Mouse (Mus musculus) brain, embryonic 18.5 days (tissue): Measurements from ENCODE around the gene Kcnj4.
A peak's percentile ranks its signal among the peaks of the same experiment; 100 is the strongest.
"Not testable (repeated sequence)": the region's sequence is repeated elsewhere in the genome, so short reads cannot be mapped to it uniquely, and the experiment has no call there.

Source experiments
- DNase-seq: peaks from one replicate; pipeline ENCODE4 v3.0.0-alpha.2; 2012; ENCODE audit warnings: low read depth, low spot score

Kcnj4 gene

GRCm38 (mm10) chr15:79511553-79512320 lies 6.7 kb upstream of the Kcnj4 start:
- peak; percentile 42 for DNase-seq

- no peak for DNase-seq
Observed at GRCm38 (mm10) chr15:79510425-79510824, 5.4 kb upstream of the Kcnj4 start.

DNA sequence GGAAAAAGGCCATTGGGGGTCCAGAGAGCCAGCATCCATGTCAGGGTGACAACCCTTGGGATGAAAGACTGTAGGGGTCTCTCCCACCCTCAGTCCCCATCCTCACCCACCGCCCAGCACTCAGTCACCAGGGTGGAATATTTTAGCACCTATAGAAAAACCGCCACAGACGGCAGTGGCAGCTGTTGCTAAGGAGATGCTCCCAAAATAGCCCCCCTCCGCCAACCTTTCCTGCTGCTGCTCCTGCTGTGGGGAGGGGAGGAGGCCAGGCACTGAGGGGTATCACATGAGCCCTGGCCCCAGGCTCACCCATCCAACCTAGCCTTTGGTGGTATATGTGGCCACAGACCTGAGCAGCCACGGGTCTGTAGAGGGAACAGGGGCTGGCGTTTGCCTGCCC lies 5.0 kb upstream of the Kcnj4 start:
- DNase-seq: no peak

DNA sequence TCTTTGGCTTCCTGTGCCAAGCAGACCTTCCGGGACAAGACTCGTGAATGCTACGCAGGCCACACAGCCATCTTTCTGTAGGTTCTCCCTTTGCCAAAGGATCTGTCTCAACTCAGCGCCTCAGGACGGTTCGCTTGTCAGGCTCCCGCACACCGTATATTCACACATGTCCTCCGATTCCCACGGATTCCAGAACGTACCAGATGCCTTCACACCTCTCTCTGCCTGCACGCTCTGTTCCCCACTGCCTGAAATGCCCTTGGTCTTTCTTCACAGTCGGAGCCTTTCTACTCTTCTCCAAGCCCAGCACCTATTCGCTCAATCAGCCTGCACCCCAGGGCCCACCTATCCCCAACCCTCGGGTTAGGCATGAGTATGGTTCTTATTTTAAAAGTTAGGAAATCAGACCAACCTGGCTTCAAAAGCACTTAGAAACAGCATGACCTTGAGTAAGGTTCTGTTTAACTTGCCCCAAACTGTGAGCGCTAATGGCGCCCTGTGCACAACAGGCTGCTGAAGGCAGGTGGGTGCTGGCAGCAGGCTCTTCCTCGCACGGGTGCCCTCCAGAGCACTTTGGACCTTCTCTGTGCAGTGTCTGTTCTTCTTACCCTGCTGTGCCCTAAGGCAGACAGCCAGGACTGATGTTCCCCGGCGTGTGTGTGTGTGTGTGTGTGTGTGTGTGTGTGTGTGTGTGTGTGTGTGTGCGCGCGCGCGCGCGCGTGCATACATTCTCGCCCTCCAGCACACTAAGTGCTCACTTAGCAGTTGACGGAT lies 2.2 kb upstream of the Kcnj4 start:
- DNase-seq: no peak

GRCm38 (mm10) chr15:79506460-79506859 lies 1.4 kb upstream of the Kcnj4 start:
- no peak for DNase-seq

GRCm38 (mm10) chr15:79505616-79506283 lies 709 bp upstream of the Kcnj4 start:
- DNase-seq: peak; percentile 16

DNA sequence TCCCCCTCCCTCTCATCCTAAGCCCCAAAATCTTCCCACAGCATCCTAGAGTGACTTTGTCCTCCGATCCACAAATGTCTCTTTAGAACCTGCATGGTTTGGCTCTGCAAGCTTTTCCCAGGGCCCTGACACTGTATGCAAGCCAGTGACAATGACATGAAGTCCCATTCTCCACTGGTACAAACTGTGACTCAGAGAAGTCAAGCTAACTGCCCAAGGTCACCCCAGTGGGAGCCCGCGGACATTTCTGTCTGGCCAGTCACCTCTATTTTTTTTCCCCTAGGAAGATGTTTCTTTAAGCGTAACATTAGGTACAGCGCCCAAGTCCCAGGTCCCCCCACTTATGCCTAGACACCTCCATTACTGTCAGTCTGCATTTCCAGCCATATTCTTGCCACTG lies 1.6 kb downstream of the Kcnj4 start:
- DNase-seq: no peak

DNA sequence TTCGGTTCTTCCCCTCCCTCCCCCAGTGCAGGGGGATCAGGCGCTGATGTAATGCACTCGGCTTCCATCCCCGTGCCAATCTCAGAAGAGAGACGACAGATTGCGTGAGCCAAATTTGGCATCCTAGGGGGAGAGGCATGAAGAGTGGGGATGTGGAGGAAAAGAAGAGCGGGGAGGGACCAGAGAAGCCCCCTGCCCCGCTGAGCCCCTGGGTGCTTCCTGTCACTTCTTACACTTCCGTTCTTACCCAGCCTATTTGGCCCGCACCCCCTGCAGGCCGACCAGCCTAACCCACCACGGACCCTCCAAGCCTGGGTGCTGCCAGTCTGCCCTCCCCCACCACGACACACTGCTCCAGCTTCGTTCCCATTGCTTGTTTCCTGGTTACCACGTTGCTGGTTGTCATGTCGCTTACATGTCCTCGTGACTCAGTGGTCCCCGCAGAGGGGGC lies 2.1 kb downstream of the Kcnj4 start:
- peak; percentile 60 for DNase-seq

- DNase-seq: no peak
Observed at GRCm38 (mm10) chr15:79500110-79500509, 4.9 kb downstream of the Kcnj4 start.

DNA sequence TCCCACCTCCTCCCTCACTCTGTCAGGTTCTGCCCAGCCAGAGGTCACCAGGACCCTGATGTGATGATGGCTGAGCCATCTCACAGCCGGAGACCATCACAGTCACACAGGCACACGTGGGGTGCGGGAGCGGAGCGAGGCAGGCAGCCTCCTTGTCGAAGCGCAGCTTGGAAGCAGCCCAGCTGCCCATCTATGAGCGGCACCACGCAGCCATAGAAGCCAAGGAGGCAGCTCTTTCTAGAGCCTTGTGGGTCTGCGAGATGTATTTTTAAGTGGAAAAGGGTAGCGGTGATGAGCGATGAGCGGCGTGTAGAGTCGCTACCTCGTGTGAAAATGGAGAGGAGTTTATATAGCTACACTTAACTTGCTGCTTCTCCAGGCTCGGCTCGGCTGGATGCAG lies 11.5 kb downstream of the Kcnj4 start:
- DNase-seq: no peak

DNA sequence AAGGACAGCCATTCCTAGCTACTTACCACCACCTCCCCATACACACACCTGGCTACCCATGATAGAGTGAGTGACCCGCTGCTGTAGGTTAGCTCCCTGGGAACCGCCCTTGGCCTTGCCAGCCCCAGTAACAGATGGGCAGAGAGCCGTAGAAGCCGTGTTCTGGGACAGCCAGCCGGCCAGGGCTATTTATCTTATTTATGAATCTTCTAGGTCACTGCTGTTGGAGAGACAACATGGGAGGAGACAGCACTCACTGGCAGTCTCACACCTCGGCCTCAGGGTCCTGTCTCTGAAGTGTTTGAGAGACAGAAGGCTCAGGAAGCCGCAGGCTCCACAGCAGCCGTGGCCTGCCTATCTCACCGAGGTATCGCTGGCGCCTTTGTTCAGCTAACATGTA lies 15.6 kb downstream of the Kcnj4 start:
- no peak for DNase-seq

DNA sequence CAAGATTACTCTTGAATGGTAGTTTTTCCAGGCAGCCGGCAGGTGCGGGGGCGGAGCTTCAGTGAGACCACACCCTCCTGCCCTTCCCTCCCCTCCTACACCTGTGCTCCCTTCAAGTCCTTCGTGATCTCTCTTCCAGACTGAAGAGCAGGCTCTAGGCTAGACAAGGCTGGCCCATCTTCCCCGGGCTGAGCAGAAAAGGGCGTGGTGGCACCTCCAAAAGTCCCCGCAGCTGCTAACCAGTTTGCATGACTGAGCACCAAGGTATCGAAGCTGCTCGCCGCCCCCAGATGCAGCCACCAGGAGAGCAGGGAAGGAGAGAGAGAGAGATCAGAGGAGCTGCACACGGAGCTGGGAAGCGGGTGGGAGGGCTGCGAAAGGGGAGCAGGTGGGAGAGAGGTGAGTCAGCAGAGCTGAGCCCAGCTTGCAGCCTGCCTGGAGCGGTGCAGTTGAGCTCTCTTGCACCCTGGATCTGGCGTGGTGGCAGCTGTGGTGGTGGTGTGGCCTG lies 23.8 kb downstream of the Kcnj4 start:
- DNase-seq: no peak

GRCm38 (mm10) chr15:79477227-79477626 lies 27.8 kb downstream of the Kcnj4 start:
- DNase-seq: no peak

DNA sequence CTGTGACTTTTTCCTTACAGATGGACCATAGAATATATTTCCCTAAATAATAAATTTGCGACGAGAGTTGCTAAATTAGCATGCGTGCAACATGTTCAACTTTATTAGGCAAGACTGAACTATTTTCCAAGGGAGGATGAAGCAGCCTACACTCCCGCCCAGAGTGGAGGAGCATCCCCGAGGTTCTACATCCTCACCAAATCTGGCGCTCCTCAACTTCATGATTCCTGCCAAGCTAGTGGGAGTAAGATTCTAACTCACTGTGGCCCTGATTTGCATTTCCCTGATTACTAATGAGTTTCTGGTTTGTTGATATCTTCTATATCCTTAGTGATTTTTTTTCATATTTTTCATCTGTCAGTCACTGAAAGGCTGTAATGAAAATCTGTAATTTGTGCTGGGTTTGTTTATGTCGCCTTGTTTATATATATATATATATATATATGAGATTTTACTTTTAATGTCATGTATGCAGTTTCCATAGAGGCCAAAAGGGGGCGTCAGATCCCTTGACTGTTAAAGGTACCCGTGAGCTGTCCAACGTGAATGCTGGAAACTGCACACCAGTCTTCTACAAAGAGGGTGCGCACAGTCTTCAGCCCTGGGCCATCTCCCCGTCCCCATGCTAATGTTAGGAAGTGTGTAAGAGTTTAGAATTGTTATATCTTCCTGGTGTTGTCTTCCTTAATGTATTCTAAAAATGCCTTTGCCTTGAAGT lies 31.2 kb downstream of the Kcnj4 start:
- DNase-seq: no peak

DNA sequence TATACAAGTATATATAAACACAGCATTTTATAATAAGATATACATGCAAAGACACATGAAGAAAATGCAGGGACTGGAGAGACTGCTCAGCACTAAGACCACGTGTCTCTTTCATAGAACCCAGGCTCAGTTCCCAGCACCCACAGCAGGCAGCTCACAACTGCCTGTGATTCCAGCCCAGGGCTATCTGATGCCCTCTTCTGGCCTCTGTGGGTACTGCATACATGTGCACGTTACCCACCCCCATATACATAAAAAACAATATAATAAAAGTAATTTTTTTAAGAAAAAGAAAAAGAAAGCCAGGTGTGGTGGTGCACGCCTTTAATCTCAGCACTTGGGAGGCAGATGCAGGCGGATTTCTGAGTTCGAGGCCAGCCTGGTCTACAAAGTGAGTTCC lies 32.0 kb downstream of the Kcnj4 start:
- DNase-seq: no peak

- no peak for DNase-seq
Observed at GRCm38 (mm10) chr15:79471095-79471494, 33.9 kb downstream of the Kcnj4 start.

DNA sequence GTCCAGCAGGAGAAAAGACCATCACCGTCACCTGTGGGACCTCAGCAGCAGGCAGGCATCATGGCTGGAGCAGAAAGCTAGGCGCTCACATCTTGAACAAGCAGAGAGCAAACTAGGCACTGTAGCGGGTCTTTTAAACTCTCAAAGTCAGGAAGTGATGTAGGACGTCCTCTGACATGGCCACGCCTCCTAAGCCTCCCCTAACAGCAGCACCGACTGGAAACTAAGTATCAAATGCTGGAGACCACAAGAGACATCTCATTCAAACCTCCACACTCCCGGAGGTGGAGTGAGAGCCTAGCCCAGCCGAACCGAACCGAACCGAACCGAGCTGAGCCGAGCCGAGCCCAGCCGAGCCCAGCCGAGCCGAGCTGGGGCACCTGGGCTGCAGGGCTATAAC lies 34.5 kb downstream of the Kcnj4 start:
- no peak for DNase-seq

DNA sequence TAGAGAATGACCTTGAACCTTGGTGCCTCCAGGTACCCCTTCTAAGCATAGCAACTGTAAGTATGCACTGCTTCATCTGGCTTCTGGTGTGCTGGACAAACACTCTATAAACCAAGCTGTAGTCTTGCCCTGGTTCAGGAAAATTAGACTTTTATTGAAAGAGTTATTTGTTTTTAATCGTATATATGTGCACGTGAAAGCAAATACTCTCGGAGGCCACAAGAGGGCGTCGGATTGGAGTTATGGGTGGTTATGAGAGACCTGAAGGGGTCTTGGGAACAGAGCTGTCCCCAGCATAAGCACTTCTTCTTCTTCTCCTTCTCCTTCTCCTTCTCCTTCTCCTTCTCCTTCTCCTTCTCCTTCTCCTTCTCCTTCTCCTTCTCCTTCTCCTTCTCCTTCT lies 35.5 kb downstream of the Kcnj4 start:
- no peak for DNase-seq

DNA sequence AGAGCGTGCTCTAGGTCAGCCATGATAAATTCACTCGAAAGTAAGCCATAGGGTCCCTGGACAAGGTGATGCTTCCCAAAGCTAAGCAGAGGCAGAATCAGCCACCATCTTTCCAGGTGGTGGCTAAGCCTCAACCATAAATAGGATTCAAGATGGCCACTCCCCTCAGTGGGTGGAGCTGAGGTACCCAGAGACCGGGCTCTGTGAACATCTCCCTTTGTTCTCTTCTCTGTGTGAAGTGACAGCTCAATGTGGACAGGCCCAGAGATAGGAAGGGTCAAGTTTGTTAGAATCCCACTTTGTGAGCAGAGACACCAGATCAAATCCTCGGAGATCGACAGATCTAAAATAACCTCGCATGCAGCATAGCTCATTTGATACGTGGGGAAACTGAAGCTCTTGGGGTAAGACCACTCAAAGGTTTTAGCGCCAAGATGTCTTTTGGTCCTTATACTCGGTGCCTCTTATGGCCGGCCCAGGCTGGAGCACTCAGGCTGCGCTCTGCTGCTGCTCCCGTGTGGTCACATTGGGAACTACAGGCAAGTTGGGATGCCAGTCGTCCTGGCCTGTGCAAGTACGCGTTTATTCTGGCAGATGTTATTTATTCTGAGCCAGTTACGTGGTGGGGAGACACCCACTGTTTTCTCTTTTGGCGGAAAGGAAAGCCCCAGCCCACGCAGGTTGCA lies 38.3 kb downstream of the Kcnj4 start:
- DNase-seq: peak; percentile 36

DNA sequence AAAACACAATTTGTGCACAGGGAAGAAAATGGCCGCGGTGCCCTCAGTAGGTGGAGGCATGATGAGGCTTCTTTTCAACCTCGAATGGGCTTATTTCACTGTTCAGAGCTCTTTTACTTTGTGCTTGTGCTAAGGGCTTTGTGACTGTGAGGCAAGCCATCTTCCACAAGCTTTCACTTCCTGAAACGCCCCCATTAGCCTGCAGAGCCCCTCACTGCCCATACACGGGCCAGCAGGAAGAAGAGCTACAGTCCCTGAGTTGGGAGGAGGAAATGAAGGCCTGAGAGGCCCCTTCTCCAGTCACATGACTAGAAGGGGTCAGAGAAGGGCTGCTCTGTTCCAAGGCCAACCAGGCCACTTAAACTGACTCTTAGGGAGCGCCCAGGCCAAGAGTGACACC lies 48.5 kb downstream of the Kcnj4 start:
- DNase-seq: no peak

DNA sequence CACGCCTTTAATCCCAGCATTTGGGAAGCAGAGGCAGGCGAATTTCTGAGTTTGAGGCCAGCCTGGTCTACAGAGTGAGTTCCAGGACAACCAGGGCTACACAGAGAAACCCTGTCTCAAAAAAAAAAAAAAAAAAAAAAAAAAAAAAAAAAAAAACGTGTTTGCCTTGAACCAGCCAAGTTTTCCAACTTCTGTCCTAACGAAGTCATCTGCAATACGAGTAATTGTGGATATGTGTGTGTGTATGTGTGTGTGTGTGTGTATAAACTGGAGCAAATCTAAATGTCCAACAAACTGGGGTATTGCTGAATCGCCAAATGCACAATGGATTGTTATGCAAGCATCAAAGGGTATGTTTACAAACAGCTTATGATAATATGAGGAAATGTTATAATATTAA lies 48.9 kb downstream of the Kcnj4 start:
- DNase-seq: not testable (repeated sequence)
